Mouse (Mus musculus): ENCODE measurements around the gene Gm266.

Gene Gm266

GRCm38 (mm10) chr12:111500725-111501124 lies 15.1 kb upstream of the Gm266 start:
- DNase-seq: no peak

- no peak for DNase-seq
Measured at GRCm38 (mm10) chr12:111499617-111500016, 14.0 kb upstream of the Gm266 start.

GRCm38 (mm10) chr12:111497076-111497475 lies 11.5 kb upstream of the Gm266 start:
- no peak for DNase-seq

DNA sequence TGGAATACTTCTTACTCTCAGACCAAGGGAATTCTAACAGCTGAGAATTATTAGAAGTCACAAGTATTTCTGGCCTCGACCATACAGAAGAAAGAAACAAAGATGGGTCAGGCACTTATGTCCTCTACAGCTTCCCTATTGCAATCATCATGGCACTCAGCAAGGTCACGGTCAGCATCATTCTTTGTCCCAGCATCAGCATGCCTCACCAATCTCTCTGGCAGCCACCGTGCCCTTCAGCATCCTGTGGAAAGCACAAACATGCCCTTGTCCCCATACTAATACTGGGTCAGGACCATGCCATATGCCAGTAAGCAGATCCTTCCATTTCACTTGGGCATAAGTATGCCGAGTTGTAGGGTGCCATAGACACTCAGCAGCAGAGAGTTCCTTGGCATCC lies 9.3 kb upstream of the Gm266 start:
- DNase-seq: no peak

DNA sequence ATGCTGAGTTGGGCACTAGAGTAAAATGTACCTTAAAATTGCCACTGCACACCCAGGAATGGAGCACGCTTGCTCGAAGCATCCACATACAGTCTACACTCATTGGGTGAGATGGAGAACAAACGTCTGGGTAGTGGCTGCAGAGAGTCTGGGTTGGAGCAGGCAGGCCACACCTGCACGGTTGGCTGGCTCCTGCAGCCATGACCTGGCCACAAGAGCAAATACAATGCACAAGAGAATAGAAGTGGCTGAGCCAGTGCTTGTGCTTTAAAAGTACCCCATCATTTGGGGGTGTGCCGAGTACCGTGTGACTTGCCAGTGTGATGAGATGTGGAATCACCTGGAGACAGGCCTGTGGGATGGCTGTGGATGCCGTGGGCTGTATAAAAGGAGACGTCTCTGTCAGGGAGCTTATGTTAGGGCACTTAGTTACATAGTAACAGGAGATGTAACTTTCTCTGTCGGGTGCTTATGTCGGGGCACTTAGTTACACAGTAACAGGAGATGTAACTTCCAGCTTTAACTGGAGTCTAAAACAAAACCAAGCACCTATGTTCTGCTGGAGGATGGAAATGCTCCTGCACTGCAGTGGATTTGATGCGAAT lies 3.7 kb upstream of the Gm266 start:
- DNase-seq: no peak

DNA sequence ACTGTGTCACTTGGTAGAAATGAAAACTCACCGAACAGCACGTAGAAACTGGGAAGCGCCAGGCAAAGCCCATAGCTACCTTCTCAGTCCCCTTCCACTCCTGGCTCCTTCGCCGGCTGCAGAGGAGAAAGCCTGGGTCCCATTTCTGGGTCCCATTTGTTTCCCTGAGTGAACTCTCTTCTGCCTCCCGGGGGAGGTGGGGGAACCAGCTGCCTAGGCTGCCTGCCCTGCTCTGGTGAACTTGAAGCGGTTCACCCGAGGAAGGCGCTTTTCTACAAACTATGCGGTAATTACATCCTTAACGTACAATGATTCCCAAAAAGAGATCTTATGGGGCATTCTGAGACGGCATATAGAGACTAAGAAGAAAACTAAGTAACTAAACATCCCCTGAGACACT lies 832 bp upstream of the Gm266 start:
- no peak for DNase-seq

DNA sequence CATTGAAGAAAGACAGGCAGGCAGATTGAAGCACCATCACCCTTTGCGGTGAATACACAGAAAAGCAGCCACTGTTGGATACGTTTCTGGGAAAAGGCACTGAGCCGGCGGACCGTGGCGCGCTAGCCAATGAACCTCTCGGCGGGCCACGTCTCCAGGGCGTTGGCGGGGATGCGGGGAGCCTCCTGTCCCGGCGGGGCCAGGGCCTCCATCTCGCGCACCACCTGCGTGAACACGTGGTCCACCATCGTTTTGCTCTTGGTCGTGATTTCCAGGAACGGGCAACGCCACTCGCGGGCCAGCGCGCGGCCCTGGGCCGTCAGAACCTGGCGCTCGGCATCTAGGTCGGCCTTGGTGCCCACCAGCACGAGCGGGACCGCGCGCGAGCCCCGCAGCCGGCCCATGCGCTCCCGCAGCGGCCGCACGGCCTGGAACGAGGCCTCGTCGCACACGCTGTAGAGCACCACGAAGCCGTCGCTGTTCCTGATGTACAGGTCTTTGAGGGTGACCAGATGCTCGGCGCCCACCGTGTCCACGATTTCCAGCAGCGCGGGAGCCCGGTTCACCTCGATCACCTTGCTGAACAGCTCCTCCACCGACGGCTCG lies 474 bp downstream of the Gm266 start:
- no peak for DNase-seq

GRCm38 (mm10) chr12:111479917-111480316 lies 5.7 kb downstream of the Gm266 start:
- DNase-seq: peak; percentile 51

GRCm38 (mm10) chr12:111478924-111479323 lies 6.7 kb downstream of the Gm266 start:
- DNase-seq: no peak

DNA sequence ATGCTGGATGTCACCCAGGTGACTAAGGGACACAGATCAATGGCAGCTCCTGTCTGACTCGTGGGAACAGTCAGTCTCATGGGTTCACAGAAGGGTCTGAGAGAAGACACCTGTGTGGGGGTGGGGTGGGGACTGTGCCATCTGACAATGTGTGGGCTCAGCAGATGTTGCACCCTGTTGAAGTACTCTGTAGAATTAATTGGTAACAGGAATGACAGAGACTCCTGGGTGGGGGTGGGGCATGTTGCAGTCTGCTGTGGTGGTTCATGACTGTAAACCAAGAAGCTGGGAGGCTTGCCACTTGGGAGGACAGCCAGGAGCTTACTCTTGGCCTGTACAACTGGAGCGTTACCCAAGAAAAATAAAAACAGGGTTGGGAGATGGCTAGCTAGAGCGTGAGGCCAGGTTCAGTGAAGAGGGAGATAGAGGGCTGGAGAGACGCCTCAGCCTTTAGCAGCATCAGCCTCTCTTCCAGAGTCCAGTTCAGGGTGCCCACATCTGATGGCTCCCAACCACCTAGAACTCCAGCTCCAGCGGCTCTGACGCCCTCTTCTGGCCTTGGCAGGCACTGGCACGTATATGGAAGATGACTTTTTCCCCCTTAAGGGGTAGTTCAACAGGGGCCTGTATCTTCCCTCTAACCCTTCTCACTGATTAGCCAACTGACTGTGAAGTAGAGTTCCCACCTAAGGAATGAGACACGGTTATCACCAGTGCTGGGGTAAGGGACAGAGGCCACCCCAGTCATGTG lies 10.6 kb downstream of the Gm266 start:
- DNase-seq: peak; percentile 69

DNA sequence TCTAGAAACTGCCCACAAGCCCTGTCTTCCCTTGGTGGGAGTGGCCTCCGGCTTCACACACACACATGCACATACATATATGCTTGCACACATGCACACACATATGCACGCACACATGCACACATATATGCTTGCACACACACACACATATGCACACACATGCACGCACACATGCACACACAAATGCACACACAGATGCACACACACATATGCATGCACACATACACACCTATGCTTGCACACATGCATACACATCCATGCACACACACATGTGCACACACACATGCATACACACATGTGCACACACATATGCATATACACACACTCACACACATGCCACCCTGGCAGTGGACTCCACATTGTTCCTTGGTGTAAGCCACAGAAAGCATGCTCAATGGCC lies 11.2 kb downstream of the Gm266 start:
- no peak for DNase-seq

GRCm38 (mm10) chr12:111472886-111473285 lies 12.7 kb downstream of the Gm266 start:
- DNase-seq: no peak

DNA sequence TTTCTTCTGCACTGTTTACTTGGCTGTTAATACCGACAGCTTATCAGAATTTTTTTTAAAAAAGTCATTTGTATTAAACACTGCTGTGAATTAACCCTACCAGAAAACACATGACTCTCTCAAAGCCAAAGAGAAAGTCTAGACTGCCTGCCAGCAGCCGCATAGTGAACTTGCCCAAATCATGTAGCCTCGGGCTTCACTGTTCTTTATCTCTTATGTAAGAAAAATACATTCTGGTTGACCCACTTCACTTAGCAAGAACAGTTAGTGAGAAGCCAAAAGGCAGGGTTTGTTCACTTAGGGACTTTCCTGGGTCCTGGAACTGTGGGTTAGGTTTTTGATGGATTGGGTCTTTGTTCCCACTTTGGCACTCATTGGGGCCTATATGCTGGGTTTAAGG lies 13.9 kb downstream of the Gm266 start:
- DNase-seq: no peak

DNA sequence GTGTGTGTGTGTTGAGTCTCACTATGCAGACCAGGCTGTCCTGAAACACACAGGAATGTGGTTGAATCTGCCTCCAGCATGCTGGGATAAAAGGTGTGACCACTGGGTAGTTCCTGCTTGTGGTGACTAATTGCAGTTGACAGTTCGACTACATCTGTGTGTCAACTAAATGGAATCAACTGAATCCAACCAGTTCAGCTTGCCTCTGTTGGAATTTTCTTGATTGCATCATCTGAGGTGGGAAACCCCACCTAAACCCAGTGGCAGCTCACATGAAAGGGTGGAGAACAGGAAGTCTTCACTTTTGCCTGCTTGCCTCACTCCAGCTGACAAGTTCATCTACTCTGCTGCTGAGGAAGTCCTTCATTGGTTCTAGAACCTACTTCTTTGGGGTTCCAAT lies 14.5 kb downstream of the Gm266 start:
- no peak for DNase-seq

- peak; percentile 86 for DNase-seq
Measured at GRCm38 (mm10) chr12:111469507-111469906, 16.1 kb downstream of the Gm266 start.

DNA sequence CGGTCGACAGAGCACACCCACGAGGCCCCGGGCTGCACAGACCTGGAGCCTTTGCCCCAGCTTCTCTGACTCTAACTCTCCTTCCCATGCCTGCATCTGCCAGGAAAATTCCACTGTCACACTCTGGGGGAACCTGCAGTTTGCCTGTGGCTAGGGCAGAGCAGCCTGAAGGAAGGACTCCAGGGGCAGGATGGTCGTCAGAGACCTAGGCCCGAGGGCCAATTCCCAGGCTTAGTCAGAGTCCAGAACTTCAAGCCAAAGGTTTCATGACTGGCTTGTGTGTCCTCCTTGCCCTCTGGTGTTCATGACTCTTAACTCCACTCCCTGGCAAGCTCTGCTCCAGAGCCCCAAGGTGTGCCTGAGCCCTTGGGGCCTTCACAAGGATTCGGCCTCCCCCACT lies 17.4 kb downstream of the Gm266 start:
- no peak for DNase-seq

DNA sequence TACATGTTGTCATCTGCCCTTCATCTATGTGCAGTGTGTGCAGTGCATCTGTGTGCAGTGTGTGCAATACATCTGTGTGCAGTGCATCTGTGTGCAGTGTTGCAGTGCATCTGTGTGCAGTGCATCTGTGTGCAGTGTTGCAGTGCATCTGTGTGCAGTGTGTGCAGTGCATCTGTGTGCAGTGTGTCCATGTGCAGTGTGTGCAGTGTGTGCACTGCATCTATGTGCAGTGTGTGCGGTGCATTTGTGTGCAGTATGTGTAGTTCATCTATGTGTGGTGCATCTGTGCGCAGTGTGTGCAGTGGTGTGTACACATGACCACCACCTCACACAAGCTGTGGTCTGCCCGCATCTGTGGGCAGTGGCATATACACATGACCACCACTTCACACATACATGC lies 19.3 kb downstream of the Gm266 start:
- no peak for DNase-seq

GRCm38 (mm10) chr12:111463570-111463969 lies 22.1 kb downstream of the Gm266 start:
- no peak for DNase-seq

DNA sequence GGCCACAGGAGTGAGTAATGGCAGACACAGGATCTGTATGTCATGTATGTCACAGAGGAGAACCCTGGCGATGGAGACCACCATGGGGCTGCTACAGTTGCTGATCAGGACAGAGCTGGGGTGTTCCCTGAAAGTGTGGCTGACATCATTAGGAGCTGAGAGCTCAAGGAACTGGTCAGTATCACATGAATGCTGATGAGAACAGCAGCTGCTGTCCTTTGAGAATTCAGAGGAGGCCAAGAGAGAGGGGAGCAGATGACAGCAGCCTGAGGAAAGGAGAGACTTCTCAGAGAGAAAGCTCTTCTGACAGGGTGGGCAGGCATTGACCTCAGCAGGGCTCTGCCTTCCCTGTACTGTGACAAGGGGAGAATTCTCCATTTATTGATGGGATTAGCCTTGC lies 27.9 kb downstream of the Gm266 start:
- no peak for DNase-seq

DNA sequence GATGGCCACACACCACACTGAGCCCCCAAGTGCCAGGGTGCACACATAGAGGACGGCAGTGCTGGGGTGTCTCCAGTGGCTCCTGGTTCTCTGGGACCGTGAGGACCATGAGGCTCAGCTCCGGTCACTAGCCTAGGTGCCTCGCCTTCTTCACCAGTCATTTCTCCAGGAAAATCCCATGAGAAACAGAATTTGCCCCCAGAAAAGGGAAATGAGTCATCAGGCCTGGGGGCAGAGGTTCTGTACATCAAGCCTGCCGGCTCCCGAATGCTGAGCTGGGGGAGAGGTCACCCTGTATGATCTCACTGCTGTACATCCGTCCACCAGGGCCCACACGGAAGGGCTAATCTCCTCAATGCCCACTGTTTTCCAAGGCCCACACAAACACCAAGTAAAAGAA lies 29.8 kb downstream of the Gm266 start:
- DNase-seq: no peak

DNA sequence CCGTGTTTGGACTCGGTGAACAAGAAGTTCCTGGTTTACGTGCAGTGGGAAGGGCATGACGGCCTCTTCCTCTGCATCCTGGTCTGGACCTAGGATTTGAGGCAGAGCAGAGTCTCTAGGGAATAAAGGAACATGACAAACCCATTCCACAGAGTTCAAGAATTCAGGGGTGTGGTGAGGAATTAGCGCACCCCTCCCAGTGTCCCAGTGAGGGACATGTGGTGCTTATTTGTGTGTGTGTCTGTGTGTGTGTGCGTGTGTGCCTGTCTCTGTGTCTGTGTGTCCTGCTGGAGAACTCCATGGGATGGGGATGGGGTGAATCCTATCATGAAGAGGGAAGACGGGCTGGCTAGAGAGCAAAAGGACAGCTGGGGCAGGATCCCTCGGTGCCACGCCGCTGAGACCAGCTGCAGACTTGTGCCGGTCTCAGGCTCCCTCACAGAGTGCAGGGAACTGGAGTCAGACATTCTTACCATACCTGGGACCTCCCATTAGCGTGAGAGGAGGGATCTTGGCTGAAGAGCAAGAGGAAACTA lies 30.2 kb downstream of the Gm266 start:
- no peak for DNase-seq

DNA sequence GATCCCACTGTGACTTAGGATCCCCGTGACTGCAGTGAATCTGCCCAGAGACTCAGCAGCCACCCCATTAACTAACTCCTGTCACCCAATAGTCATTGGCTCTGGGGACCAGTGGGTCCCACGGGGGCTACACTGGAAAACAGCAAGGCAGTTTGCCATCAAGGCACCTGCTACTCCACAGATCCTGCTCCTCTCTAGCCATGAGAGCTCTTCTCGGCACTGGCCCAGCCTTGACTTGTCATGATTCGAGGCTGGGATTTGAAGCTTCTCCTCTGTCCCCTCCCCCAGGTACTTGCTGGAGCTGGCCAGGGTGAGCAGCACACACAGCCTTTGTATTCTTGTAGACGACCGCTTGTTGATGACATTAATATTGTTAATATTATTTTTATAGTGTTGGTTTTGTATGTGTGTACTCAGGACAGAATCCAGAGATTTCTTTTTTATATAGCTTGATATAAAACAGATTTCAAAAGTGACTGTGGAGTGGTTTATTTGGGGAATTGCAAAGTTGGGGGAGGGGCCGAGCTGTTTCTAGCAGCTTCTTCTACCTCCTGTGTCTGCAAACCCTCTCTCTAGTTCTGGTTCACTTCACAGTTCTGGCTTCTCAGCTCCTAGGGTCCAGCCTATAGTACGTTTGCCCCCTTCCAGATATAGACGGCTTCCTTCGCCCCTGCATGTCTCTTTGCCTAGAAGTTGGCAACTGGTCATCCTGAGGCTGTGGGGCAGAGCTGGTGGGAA lies 30.9 kb downstream of the Gm266 start:
- DNase-seq: no peak

DNA sequence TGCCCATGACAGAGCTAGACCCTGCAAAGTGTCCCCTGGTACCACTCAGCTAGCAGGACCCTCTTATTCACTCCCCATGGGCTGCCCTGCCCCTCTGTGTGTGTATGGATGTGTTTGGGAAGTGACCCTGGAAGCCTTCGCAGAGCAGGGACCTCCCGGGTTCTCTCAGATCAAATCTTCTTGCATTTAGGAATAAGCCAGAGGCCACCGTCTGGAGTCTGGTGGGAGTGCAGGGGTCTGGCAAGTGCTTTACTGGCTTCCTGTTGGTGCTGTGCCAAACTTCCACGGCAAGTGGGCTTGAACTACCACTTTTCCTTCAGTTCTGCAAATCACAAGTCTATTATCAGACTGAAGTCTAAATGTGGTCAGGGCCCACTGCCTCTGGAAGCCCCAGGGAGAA lies 31.6 kb downstream of the Gm266 start:
- DNase-seq: no peak

- no peak for DNase-seq
Measured at GRCm38 (mm10) chr12:111451561-111451960, 34.1 kb downstream of the Gm266 start.
